Mouse (Mus musculus): ENCODE data around the gene Grb14. TPM values are rescaled to one million over a fixed set of nuclear protein-coding genes. Genes with fewer than 3 reads are reported as not detected.

Grb14 gene
- total RNA-seq, 2 experiments from 2014 or later: 30.8 to 35.1 TPM

DNA sequence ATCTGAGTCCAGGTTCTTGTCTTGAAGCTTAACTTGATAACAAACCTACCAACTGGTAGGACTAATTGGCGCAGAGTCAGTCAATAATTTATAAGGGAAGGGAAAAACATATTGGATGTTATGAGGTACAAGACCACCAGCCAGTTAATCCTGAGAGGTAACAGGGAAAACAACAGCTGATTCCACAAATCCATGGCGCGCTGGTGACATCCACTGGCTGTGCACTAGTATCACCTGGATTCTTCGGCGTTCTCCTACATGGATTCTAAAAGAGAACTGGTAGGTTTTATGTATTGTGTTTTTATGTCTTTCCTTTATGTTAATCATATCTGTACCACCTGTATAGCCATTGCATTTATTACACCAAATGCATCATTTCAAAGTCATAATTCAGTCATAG lies 119.9 kb downstream of the Grb14 start:
- intact Hi-C loops (cut with DNase I): loop anchor here (10.0 kb wide), 1 partner anchor 1400 kb away; no protein-coding TSS in a partner anchor
- DNase-seq (ENCODE audit: low spot score in 2 of 2): peak; percentile 14 to 40

DNA sequence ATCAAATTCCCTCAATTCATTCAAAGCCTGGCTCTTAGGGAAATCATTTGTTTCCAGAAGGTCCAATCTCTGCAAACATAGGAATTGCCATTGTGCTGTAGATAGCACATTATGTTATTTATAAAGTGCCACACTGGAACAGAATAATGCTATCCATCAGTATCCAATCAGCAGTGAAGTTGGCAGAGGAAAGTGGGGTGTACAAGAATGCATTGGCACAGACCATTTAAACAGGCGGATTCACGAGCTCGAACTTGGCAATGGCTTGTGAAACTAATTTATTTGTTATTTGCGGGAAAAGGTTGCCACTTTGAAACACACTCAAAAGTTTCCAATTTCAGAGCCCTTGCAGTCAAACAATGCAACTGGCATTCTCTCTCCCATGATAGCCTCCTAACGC lies 126.9 kb downstream of the Grb14 start:
- no peak for DNase-seq (ENCODE audit: low spot score in 2 of 2)

DNA sequence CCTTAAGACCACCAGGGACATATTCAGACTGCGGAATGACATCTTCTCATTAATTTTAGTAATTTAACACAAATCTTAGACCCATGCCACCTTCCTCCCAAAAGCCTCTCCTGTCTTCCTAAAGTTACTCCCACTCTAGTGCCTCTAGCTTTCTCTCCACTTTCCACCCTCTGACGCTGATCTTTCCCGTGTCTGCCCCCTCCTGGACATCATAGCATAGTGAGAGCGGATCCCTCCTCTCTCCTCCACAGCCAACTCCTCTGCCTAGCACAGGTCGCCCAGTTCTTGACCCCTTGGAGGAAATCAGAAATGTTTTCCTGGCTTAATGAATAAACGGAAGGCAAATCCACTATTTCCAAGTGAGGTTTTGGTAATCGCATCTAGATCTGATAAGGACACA lies 131.6 kb downstream of the Grb14 start:
- DNase-seq (ENCODE audit: low spot score in 2 of 2): no peak
- intact Hi-C loops (cut with DNase I): no loop called here

More for the DNA sequence above, 126.9 kb downstream of the Grb14 start:
- intact Hi-C loops (cut with DNase I): no loop called here

DNA sequence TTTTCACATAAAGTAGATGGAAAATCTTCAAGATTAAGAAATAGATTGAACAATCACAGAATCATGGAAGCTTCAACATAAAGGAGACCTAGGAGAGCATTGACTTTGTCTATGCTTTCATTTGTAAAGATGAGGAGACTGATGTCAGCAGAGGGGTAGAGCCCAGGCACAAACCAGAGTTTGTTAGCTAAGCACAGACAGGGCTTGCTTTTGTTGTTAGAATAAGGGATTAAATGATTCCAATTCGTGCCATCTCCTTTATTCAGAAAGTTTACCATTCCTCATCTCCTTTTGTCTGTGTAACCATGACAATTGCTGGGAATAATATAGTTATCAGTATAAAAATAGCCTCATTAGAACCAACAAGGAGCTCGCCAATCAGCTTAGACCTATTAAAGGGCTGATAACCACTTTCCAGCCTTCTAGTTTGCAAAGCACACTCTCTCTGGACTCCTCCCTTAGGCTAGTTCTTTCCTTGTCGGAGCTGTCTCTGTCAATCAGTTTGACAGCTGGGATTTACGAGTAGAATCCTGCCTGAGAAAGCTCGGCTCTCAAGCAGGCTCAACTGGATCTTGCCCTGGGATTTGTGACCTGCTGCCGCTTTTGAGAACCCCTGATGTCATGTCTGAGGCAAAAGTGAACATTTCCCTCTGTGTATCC lies 137.6 kb downstream of the Grb14 start:
- no peak for DNase-seq (ENCODE audit: low spot score in 2 of 2)
- intact Hi-C loops (cut with DNase I): no loop called here

DNA sequence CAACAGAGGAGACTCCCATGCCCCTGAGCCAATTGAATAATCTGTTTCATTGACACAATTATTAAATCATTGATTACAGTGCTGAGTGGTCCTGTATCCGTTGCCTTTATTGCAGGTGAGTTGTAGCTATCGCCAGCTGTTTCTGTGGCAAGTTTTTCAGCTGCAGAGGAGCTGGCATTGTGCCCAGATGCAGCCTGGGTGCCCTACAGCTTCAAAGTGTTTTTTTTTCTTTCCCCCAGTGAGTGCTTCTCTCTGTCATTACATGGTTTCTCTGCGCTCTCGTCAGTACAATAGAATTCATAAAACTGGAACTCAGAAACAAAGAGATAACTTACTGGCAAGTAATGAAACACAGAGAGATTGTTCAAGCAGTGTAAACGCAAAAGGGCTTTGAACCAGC lies 139.1 kb downstream of the Grb14 start:
- intact Hi-C loops (cut with DNase I): no loop called here
- DNase-seq (ENCODE audit: low spot score in 2 of 2): peak in 1 of 2 experiments; percentile 23

DNA sequence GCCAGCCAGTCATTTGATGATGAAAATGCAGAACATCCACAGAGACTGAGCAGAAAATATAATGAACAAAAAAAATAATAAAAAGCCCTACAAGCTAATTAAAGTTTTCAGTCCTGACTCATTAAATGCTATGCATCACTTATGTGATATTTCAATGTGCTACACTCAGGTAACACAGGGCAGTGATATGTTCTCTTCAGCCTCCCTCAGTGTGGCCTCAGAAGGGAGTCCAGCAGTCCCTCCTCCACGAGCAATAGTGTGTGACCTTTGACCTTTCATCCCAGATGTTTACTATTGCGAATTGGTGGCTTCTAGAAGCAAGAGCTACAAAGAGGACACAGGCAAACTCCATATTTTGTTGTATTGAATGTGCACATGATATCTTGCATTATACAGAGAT lies 146.5 kb downstream of the Grb14 start:
- no peak for DNase-seq (ENCODE audit: low spot score in 2 of 2)
- intact Hi-C loops (cut with DNase I): no loop called here

Other genes starting within 250 kb of the Grb14 start
- gene Cobll1, start 214.4 kb upstream of the Grb14 start, total RNA-seq (2021): 1 to 10 TPM; 9.1 to 9.8 TPM

All from left cerebral cortex, postnatal 14 days (tissue).